Mouse (Mus musculus) adipocyte (in vitro differentiated cells): ENCODE data around the gene Tshz2.

ENCODE experiments used
- DNase-seq: peaks from one replicate; pipeline ENCODE4 v3.0.0-alpha.2; 2016; ENCODE audit warnings: low spot score

Tshz2 gene

GRCm38 (mm10) chr2:170011858-170012257, 379.0 kb downstream of the Tshz2 start:
- no peak for DNase-seq

GRCm38 (mm10) chr2:170017302-170017701, 384.5 kb downstream of the Tshz2 start:
- DNase-seq: no peak

- DNase-seq: no peak
Observed at GRCm38 (mm10) chr2:170017926-170018325, 385.1 kb downstream of the Tshz2 start.

- no peak for DNase-seq
Observed at GRCm38 (mm10) chr2:170022953-170023352, 390.1 kb downstream of the Tshz2 start.

GRCm38 (mm10) chr2:170023741-170024140, 390.9 kb downstream of the Tshz2 start:
- DNase-seq: no peak

GRCm38 (mm10) chr2:170024939-170025338, 392.1 kb downstream of the Tshz2 start:
- no peak for DNase-seq

- DNase-seq: no peak
Observed at GRCm38 (mm10) chr2:170025896-170026295, 393.1 kb downstream of the Tshz2 start.

GRCm38 (mm10) chr2:170027837-170028236, 395.0 kb downstream of the Tshz2 start:
- DNase-seq: no peak

- no peak for DNase-seq
Observed at GRCm38 (mm10) chr2:170028488-170029303, 395.9 kb downstream of the Tshz2 start.

GRCm38 (mm10) chr2:170029304-170029856, 396.6 kb downstream of the Tshz2 start:
- no peak for DNase-seq

- no peak for DNase-seq
Observed at GRCm38 (mm10) chr2:170031226-170031625, 398.4 kb downstream of the Tshz2 start.

- DNase-seq: no peak
Observed at GRCm38 (mm10) chr2:170031872-170032271, 399.1 kb downstream of the Tshz2 start.

GRCm38 (mm10) chr2:170033219-170033618, 400.4 kb downstream of the Tshz2 start:
- no peak for DNase-seq

- no peak for DNase-seq
Observed at GRCm38 (mm10) chr2:170034794-170035193, 402.0 kb downstream of the Tshz2 start.

GRCm38 (mm10) chr2:170036791-170037241, 404.0 kb downstream of the Tshz2 start:
- DNase-seq: no peak

- no peak for DNase-seq
Observed at GRCm38 (mm10) chr2:170037346-170037745, 404.5 kb downstream of the Tshz2 start.

- no peak for DNase-seq
Observed at GRCm38 (mm10) chr2:170039772-170040171, 407.0 kb downstream of the Tshz2 start.

- no peak for DNase-seq
Observed at GRCm38 (mm10) chr2:170041101-170041500, 408.3 kb downstream of the Tshz2 start.

GRCm38 (mm10) chr2:170042471-170043213, 409.8 kb downstream of the Tshz2 start:
- DNase-seq: no peak

GRCm38 (mm10) chr2:170043290-170043689, 410.5 kb downstream of the Tshz2 start:
- no peak for DNase-seq

- no peak for DNase-seq
Observed at GRCm38 (mm10) chr2:170045896-170046295, 413.1 kb downstream of the Tshz2 start.

- no peak for DNase-seq
Observed at GRCm38 (mm10) chr2:170046371-170047145, 413.7 kb downstream of the Tshz2 start.
